Mouse (Mus musculus): ENCODE measurements around the gene Casc4.
"Not testable (repeated sequence)": the region's sequence is repeated elsewhere in the genome, so short reads cannot be mapped to it uniquely, and the experiment has no call there.

The Casc4 gene

GRCm38 (mm10) chr2:121916047-121916970, 49.5 kb downstream of the Casc4 start:
- DNase-seq = peak in 1 of 2 experiments; percentile 10

- DNase-seq = not testable (repeated sequence)
Observed at GRCm38 (mm10) chr2:121937624-121938023, 70.9 kb downstream of the Casc4 start.

GRCm38 (mm10) chr2:121943364-121943763, 76.6 kb downstream of the Casc4 start:
- DNase-seq = no peak

GRCm38 (mm10) chr2:121954971-121955656, 88.3 kb downstream of the Casc4 start:
- peak in 1 of 2 experiments; percentile 3 for DNase-seq

GRCm38 (mm10) chr2:121955765-121956223, 89.0 kb downstream of the Casc4 start, which contains the start of the genes Ctdspl2 and Mageb3:
Gene Ctdspl2 (plus strand): TSS chr2:121956001.
Gene Mageb3 (minus strand): TSS chr2:121956092.
- DNase-seq = peak; percentile 96 to 98

- peak; percentile 94 to 96 for DNase-seq
Observed at GRCm38 (mm10) chr2:121956224-121957018, 89.7 kb downstream of the Casc4 start.

GRCm38 (mm10) chr2:121957216-121957792, 90.5 kb downstream of the Casc4 start:
- no peak for DNase-seq

Measured in lung, adult 18-20 months (tissue).